Mouse (Mus musculus): Measurements from ENCODE around the gene Snrpg. TPM values are rescaled to one million over a fixed set of nuclear protein-coding genes. Genes with fewer than 3 reads are reported as not detected.

Gene Snrpg
- total RNA-seq, 2 experiments from 2014 or later = 50.5 to 687 TPM

GRCm38 (mm10) chr6:86396581-86397256 is 25.6 kb downstream of the Snrpg start, which contains the start of gene Pcyox1:
Pcyox1 (minus strand) TSS chr6:86397154.
- ATAC-seq (replicated peaks; ENCODE audit: poor library complexity, severe bottlenecking) = peak; percentile 80

- ATAC-seq (replicated peaks; ENCODE audit: poor library complexity, severe bottlenecking) = no peak; the same call in 1 of the 2 replicates
Measured at GRCm38 (mm10) chr6:86397257-86397980, 26.3 kb downstream of the Snrpg start.

GRCm38 (mm10) chr6:86398986-86399385 is 27.9 kb downstream of the Snrpg start:
- no peak for ATAC-seq (replicated peaks; ENCODE audit: poor library complexity, severe bottlenecking)

- no peak for ATAC-seq (replicated peaks; ENCODE audit: poor library complexity, severe bottlenecking)
Measured at GRCm38 (mm10) chr6:86399995-86400394, 28.9 kb downstream of the Snrpg start.

- ATAC-seq (replicated peaks; ENCODE audit: poor library complexity, severe bottlenecking) = peak; percentile 44
Measured at GRCm38 (mm10) chr6:86400972-86401371, 29.9 kb downstream of the Snrpg start.

- no peak for ATAC-seq (replicated peaks; ENCODE audit: poor library complexity, severe bottlenecking)
Measured at GRCm38 (mm10) chr6:86402681-86403607, 31.8 kb downstream of the Snrpg start.

- peak; percentile 56 for ATAC-seq (replicated peaks; ENCODE audit: poor library complexity, severe bottlenecking)
Measured at GRCm38 (mm10) chr6:86403728-86404099, 32.6 kb downstream of the Snrpg start.

GRCm38 (mm10) chr6:86404100-86404861 is 33.2 kb downstream of the Snrpg start, which contains the start of gene Tia1:
Tia1 (plus strand) TSS chr6:86404219.
- ATAC-seq (replicated peaks; ENCODE audit: poor library complexity, severe bottlenecking) = peak; percentile 88

GRCm38 (mm10) chr6:86404996-86405395 is 33.9 kb downstream of the Snrpg start:
- 0 out of 2 replicates have a peak, but pooled peaks have one; percentile 21 for ATAC-seq (replicated peaks; ENCODE audit: poor library complexity, severe bottlenecking)

- no peak for ATAC-seq (replicated peaks; ENCODE audit: poor library complexity, severe bottlenecking)
Measured at GRCm38 (mm10) chr6:86406306-86406705, 35.2 kb downstream of the Snrpg start.

GRCm38 (mm10) chr6:86418711-86419110 is 47.6 kb downstream of the Snrpg start:
- peak; percentile 91 for ATAC-seq (replicated peaks; ENCODE audit: poor library complexity, severe bottlenecking)

GRCm38 (mm10) chr6:86419239-86419638 is 48.1 kb downstream of the Snrpg start:
- peak; percentile 79 for ATAC-seq (replicated peaks; ENCODE audit: poor library complexity, severe bottlenecking)

GRCm38 (mm10) chr6:86420491-86420890 is 49.4 kb downstream of the Snrpg start:
- ATAC-seq (replicated peaks; ENCODE audit: poor library complexity, severe bottlenecking) = peak; percentile 70

- no peak for ATAC-seq (replicated peaks; ENCODE audit: poor library complexity, severe bottlenecking)
Measured at GRCm38 (mm10) chr6:86426358-86426757, 55.3 kb downstream of the Snrpg start, which contains the start of gene Gm44790. Gm44790 (plus strand) TSS chr6:86426658.

Other genes starting within 250 kb of the Snrpg start
- not detected in 2 replicates for gene Tgfa, start 176.1 kb upstream of the Snrpg start, total RNA-seq (2014; fragmentation: Nextera tagmentation)
- not detected in 2 replicates for gene Tgfa, start 176.1 kb upstream of the Snrpg start, total RNA-seq (2017)
- gene Fam136a, start 5.7 kb upstream of the Snrpg start, total RNA-seq (2014; fragmentation: Nextera tagmentation) = 46.3 and 51.5 TPM in 2 replicates
- 82.6 and 95.9 TPM in 2 replicates for gene Fam136a, start 5.7 kb upstream of the Snrpg start, total RNA-seq (2017)
- gene Pcyox1, start 25.9 kb downstream of the Snrpg start, total RNA-seq (2014; fragmentation: Nextera tagmentation) = 31.1 and 35.7 TPM in 2 replicates
- 64.2 and 87.9 TPM in 2 replicates for gene Pcyox1, start 25.9 kb downstream of the Snrpg start, total RNA-seq (2017)
- gene Tia1, start 32.9 kb downstream of the Snrpg start, total RNA-seq (2014; fragmentation: Nextera tagmentation) = 89.9 and 109 TPM in 2 replicates
- 77.5 and 97.1 TPM in 2 replicates for gene Tia1, start 32.9 kb downstream of the Snrpg start, total RNA-seq (2017)
- not detected in 2 replicates for gene Gm44790, start 55.4 kb downstream of the Snrpg start, total RNA-seq (2014; fragmentation: Nextera tagmentation)
- gene Gm44790, start 55.4 kb downstream of the Snrpg start, total RNA-seq (2017) = not detected in 2 replicates
- gene C87436, start 67.1 kb downstream of the Snrpg start, total RNA-seq (2014; fragmentation: Nextera tagmentation) = 20.8 and 33.5 TPM in 2 replicates
- 20.3 and 26.7 TPM in 2 replicates for gene C87436, start 67.1 kb downstream of the Snrpg start, total RNA-seq (2017)
- gene Pcbp1, start 155.0 kb downstream of the Snrpg start, total RNA-seq (2014; fragmentation: Nextera tagmentation) = 258 and 285 TPM in 2 replicates
- gene Pcbp1, start 155.0 kb downstream of the Snrpg start, total RNA-seq (2017) = 130 and 152 TPM in 2 replicates